Mouse (Mus musculus) liver, postnatal 0 days (tissue): ENCODE data around the gene Mon2. TPM values are rescaled to one million over a fixed set of nuclear protein-coding genes. Genes with fewer than 3 reads are reported as not detected.

Experiments used
- ATAC-seq: fragments of 200-750 bp; cut with Nextera tagmentation; 2 replicates; pipeline ENCODE4 v1.8.0; 2017; ENCODE audit warnings: mild to moderate bottlenecking, moderate library complexity
- DNase-seq: peaks from one replicate; pipeline ENCODE4 v3.0.0-alpha.2; 2016
- H3K27ac ChIP-seq: fragments of 300-500 bp; sonication (generic); 2 replicates; pipeline ENCODE4 v1.5.1; 2014; ENCODE audit warnings: antibody characterized with exemption, moderate library complexity, mild to moderate bottlenecking, low read depth
- H3K27me3 ChIP-seq: fragments of 300-500 bp; sonication (generic); 2 replicates; pipeline ENCODE4 v1.6.1; 2014; ENCODE audit warnings: low read length, control low read depth, mixed read lengths; ENCODE audit not compliant: insufficient read depth
- H3K36me3 ChIP-seq: fragments of 300-500 bp; sonication (generic); replicated peaks from 2 replicates; pipeline ENCODE4 v1.6.1; 2014; ENCODE audit warnings: mild to moderate bottlenecking, control low read depth, low read length, moderate library complexity, mixed read lengths; ENCODE audit not compliant: insufficient read depth
- H3K4me1 ChIP-seq: fragments of 300-500 bp; sonication (generic); 2 replicates; pipeline ENCODE4 v1.6.1; 2014; ENCODE audit warnings: antibody characterized with exemption, mild to moderate bottlenecking, control low read depth; ENCODE audit not compliant: insufficient read depth
- H3K4me2 ChIP-seq: fragments of 300-500 bp; sonication (generic); 2 replicates; pipeline ENCODE4 v1.6.1; 2014; ENCODE audit warnings: low read depth, mild to moderate bottlenecking, low read length, moderate library complexity, mixed read lengths
- H3K4me3 ChIP-seq: fragments of 300-500 bp; sonication (generic); 2 replicates; pipeline ENCODE4 v1.5.1; 2014; ENCODE audit warnings: low read depth, low read length
- H3K9ac ChIP-seq: fragments of 300-500 bp; sonication (generic); replicated peaks from 2 replicates; pipeline ENCODE4 v1.6.1; 2014; ENCODE audit warnings: mild to moderate bottlenecking, moderate library complexity
- H3K9me3 ChIP-seq: fragments of 300-500 bp; sonication (generic); 2 replicates; pipeline ENCODE4 v1.6.1; 2016; ENCODE audit warnings: mild to moderate bottlenecking, control low read depth, low read length, mixed read lengths
- CTCF ChIP-seq: sonication (generic); IDR thresholded peaks from 2 replicates; pipeline ENCODE4 v1.5.1; 2016; ENCODE audit warnings: antibody characterized with exemption, low read depth
- EP300 ChIP-seq: IDR thresholded peaks from 2 replicates; pipeline ENCODE4 v1.6.1; 2016; ENCODE audit warnings: antibody characterized with exemption, low read depth, mild to moderate bottlenecking
- WGBS: fragments of 180-500 bp; shearing (Covaris S2); extraction: QIAGEN DNeasy Blood & Tissue Kit; methylation state at CpG from one replicate; pipeline ENCODE4 v1.1.7; 2014; ENCODE audit not compliant: insufficient replicate concordance; 5-methylcytosine and 5-hydroxymethylcytosine counted together
- polyA plus RNA-seq: library from polyadenylated mRNA; unstranded; fragments of >200 nt; fragmentation: Nextera tagmentation; extraction: Ambion mirVana; gene quantifications from 2 replicates; pipeline ENCODE4 v1.2.1, GENCODE M21; 2015

Mon2 gene
- polyA plus RNA-seq, 1 experiment from 2014 or later = 12.0 TPM

DNA sequence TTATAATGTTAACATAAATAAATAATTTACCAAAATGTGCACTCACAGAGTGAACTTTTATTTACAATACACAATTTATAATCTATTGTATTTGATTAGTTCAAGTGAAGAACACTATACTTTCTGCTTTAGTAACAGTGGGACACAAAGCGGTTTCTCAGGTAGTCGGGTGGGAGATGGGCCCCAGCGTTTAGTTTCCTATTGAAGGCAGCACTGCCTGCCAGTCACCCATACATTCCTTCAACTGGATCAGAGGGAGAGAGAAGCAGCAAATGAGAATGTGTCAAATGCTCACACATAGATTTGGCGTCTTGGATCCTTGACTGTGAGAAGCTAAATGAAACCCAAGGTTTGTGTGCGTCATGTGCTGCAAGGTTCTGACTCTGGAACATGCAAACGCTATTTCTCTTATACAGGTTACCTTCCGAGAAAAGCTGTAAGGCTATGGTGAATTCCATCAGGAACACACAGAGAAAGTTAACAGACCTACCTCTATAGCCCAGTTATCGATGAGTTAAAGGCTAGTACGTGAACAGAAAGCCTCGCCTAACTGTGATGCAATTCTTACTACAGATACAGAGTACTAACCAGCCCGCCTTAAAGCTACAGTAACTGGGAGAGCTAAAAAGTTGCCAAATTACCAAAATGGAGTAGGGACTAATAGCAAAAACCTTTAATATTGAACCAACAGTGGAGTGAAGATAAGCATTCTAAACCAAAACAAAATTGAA is 35.9 kb upstream of the Mon2 start:
- no peak for TF ChIP-seq CTCF
- TF ChIP-seq EP300 = no peak
- Histone ChIP-seq H3K4me2 (no peak overlapping the region), H3K27me3 (no peaks in the 10 kb centered on the region), H3K36me3 (peaks cover 52% of the 10 kb centered on the region), H3K4me3 (no peak overlapping the region), H3K9me3 (no peaks in the 10 kb centered on the region), H3K9ac (no peak overlapping the region), H3K4me1 (0 out of 2 replicates have a peak, but pooled peaks cover 3% of the 10 kb centered on the region), H3K27ac (no peak overlapping the region)
- WGBS = 78% methylated on average over 11 of the region's 11 CpGs
- DNase-seq = no peak
- ATAC-seq = peak; percentile 86

DNA sequence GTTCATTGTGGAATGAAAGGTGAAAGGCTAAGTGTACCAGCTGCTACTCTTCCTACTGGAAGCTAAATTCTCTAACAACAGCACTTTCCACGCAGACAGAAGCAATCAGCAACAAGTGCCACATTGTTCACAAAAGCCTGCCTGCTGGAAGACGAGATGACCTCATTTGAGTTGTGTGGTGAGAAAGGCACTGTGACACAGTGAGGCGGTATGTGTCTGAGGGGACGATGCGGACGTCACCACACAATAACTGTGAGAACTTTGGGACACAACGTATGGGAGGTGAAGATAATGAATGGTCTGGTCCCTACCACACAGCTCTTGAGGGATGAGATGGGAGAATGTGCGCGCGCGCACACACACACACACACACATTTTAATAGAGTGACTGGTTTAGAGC is 34.2 kb upstream of the Mon2 start:
- peaks cover 36% of the 10 kb centered on the region for H3K36me3 ChIP-seq
- H3K27ac ChIP-seq = no peak overlapping the region
- ATAC-seq (no peak), DNase-seq (no peak)
- TF ChIP-seq CTCF = no peak
- no peak for TF ChIP-seq EP300
- 0 out of 2 replicates have a peak, but pooled peaks cover 3% of the 10 kb centered on the region for H3K4me1 ChIP-seq
- WGBS = 89% methylated on average over 11 of the region's 11 CpGs
- H3K27me3 ChIP-seq = no peaks in the 10 kb centered on the region
- no peak overlapping the region for H3K4me3 ChIP-seq
- H3K9me3 ChIP-seq = no peaks in the 10 kb centered on the region
- H3K9ac ChIP-seq = no peak overlapping the region
- H3K4me2 ChIP-seq = no peak overlapping the region

DNA sequence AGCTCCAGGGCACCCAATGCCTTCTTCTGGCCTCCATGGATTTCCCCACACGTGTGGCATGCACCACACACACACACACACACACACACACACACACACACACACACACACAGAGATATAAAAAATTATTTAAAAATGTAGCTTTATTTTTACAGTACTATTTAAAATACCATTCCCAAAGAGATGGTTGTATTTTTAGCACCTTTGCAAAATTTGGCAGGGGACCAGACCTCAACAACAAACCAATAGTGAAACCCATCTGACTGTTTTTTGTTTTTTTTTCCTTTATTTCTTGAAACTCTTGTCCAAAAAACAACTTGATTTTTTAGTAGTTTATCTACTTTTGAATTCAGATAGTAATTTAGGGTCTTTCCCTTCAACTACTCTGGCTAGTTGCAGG is 32.2 kb upstream of the Mon2 start:
- TF ChIP-seq CTCF (no peak), EP300 (no peak)
- Histone ChIP-seq H3K36me3 (peaks cover 23% of the 10 kb centered on the region), H3K9me3 (no peaks in the 10 kb centered on the region), H3K27ac (no peak overlapping the region), H3K27me3 (no peaks in the 10 kb centered on the region), H3K9ac (no peak overlapping the region), H3K4me1 (0 out of 2 replicates have a peak, but pooled peaks cover 3% of the 10 kb centered on the region), H3K4me2 (no peak overlapping the region), H3K4me3 (no peak overlapping the region)
- 80% methylated on average over 1 of the region's 1 CpGs for WGBS
- DNase-seq (no peak), ATAC-seq (no peak)

DNA sequence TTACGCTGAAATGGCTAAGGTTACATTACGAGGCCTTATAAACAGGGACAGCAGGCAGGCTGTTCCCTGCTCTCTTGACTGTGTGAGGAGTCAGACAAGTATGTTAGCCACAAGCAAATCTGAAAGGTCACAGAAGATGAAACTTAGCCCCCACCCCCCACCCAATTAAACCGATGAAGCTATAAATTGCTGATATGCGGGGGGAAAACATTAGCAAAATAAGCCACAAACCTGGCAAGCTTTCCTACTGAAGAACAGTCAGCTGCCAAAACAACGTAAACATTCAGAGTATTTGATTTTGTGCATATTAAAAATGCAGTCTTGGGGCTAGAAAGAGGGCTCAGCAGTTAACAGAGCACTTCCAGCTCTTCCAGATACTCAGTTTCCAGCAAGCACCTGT is 31.8 kb upstream of the Mon2 start:
- TF ChIP-seq EP300 = no peak
- TF ChIP-seq CTCF = no peak
- no peak overlapping the region for H3K4me2 ChIP-seq
- H3K4me3 ChIP-seq = no peak overlapping the region
- DNase-seq = no peak
- H3K9me3 ChIP-seq = no peaks in the 10 kb centered on the region
- ATAC-seq = no peak
- H3K36me3 ChIP-seq = peaks cover 20% of the 10 kb centered on the region
- no peaks in the 10 kb centered on the region for H3K27me3 ChIP-seq
- H3K4me1 ChIP-seq = 0 out of 2 replicates have a peak, but pooled peaks cover 3% of the 10 kb centered on the region
- no peak overlapping the region for H3K27ac ChIP-seq
- WGBS = 90% methylated on average over 5 of the region's 5 CpGs
- H3K9ac ChIP-seq = no peak overlapping the region

DNA sequence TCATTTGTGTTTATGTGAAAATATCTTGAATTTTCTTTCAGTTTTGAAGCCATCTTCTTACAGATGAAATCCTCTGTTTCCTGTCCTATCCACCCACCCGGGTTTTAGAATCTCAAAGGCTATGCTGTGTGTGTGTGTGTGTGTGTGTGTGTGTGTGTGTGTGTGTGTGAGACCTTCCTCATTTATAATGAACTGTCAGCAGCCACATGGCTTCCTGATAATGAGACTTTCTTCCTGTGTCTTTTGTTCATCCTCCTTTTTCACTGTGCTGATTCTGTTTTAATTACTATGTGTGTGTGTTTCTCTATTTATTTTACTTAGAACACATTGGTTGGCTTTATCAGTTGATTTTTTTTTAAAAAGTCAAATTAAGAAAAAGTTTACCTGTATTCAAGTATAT is 25.0 kb upstream of the Mon2 start:
- no peak for DNase-seq
- H3K27ac ChIP-seq = no peak overlapping the region
- no peak for ATAC-seq
- H3K9me3 ChIP-seq = no peaks in the 10 kb centered on the region
- no peak overlapping the region for H3K4me2 ChIP-seq
- TF ChIP-seq EP300 (no peak), CTCF (no peak)
- H3K9ac ChIP-seq = no peak overlapping the region
- H3K36me3 ChIP-seq = no peaks in the 10 kb centered on the region
- H3K4me3 ChIP-seq = no peak overlapping the region
- 43% methylated on average over 1 of the region's 1 CpGs for WGBS
- no peaks in the 10 kb centered on the region for H3K4me1 ChIP-seq
- H3K27me3 ChIP-seq = no peaks in the 10 kb centered on the region

DNA sequence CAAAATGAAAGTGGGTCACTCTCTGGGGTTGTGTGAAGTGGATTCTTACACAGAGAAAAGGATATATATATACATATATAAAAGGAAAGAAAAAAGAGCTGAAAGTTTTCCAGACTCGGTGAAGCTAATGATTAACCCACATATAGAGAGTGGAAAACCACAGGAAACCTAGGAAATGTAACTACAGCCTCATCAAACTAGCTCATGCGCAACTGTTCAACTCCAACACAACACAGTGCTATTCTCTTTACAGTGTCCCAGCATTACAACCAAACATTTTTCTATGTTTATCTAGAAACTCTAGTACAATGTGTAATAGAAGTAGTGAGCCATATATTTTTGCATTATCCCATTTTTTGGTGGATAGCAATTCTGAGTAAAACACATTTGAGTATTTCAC is 24.3 kb upstream of the Mon2 start:
- 43% methylated on average over 2 of the region's 2 CpGs for WGBS
- H3K36me3 ChIP-seq = no peaks in the 10 kb centered on the region
- no peaks in the 10 kb centered on the region for H3K9me3 ChIP-seq
- H3K27ac ChIP-seq = no peak overlapping the region
- DNase-seq (no peak), ATAC-seq (no peak)
- H3K9ac ChIP-seq = no peak overlapping the region
- H3K27me3 ChIP-seq = no peaks in the 10 kb centered on the region
- no peak overlapping the region for H3K4me3 ChIP-seq
- H3K4me2 ChIP-seq = no peak overlapping the region
- no peak for TF ChIP-seq EP300
- no peak for TF ChIP-seq CTCF
- H3K4me1 ChIP-seq = no peaks in the 10 kb centered on the region
